Mouse (Mus musculus) lung, adult 2 months (tissue): ENCODE results near the gene Vps8.

Experiments
- CTCF ChIP-seq: fragments of 200-500 bp; IDR thresholded peaks from 2 replicates; pipeline ENCODE4 v1.5.1; 2011; ENCODE audit warnings: mild to moderate bottlenecking, low read length, control low read depth; ENCODE audit not compliant: insufficient read depth
- POLR2A ChIP-seq: fragments of 200-500 bp; IDR thresholded peaks from 2 replicates; pipeline ENCODE4 v1.6.1; 2011; ENCODE audit warnings: low read depth, mild to moderate bottlenecking, control low read depth, low read length, borderline replicate concordance; ENCODE audit errors: extremely low read depth

- TF ChIP-seq POLR2A, result no peak
- no peak for TF ChIP-seq CTCF
These were observed 7.8 kb upstream of the Vps8 start for GRCm38 (mm10) chr16:21415128-21415527.
